Mouse (Mus musculus) frontal cortex, postnatal 25 days (tissue): ENCODE measurements at regions not wholly inside any gene's neighbourhood (a gene's known extent, or its start where the extent isn't known, plus 50 kb on each side); places are given as distances from the start of the nearest gene placed in this dataset.

Source experiments
- DNase-seq, 2 experiments: peaks; one replicate each; pipeline ENCODE4 v3.0.0; 2022; ENCODE audit warnings: low spot score in 2 of 2

- DNase-seq = no peak
Measured at GRCm38 (mm10) chr4:81970472-81970871, 527.9 kb upstream of the Mpdz start.

- DNase-seq = no peak
Measured at GRCm38 (mm10) chr4:81969621-81970115, 527.1 kb upstream of the Mpdz start.

GRCm38 (mm10) chr4:81966054-81966623 lies 523.5 kb upstream of the Mpdz start:
- DNase-seq = no peak

- DNase-seq = no peak
Measured at GRCm38 (mm10) chr4:81963112-81963511, 520.5 kb upstream of the Mpdz start.

- no peak for DNase-seq
Measured at GRCm38 (mm10) chr4:81962586-81962985, 520.0 kb upstream of the Mpdz start.

GRCm38 (mm10) chr4:81960552-81961534 lies 518.2 kb upstream of the Mpdz start:
- DNase-seq = no peak

GRCm38 (mm10) chr4:81956926-81957694 lies 514.5 kb upstream of the Mpdz start:
- no peak for DNase-seq

GRCm38 (mm10) chr4:81953023-81953422 lies 510.4 kb upstream of the Mpdz start:
- DNase-seq = no peak

GRCm38 (mm10) chr4:81937384-81937783 lies 494.8 kb upstream of the Mpdz start:
- DNase-seq = no peak

GRCm38 (mm10) chr4:81930956-81931355 lies 488.3 kb upstream of the Mpdz start:
- DNase-seq = no peak

- no peak for DNase-seq
Measured at GRCm38 (mm10) chr4:81928581-81929244, 486.1 kb upstream of the Mpdz start.

GRCm38 (mm10) chr4:81927176-81927714 lies 484.6 kb upstream of the Mpdz start:
- DNase-seq = no peak

- no peak for DNase-seq
Measured at GRCm38 (mm10) chr4:81926662-81927141, 484.1 kb upstream of the Mpdz start.

GRCm38 (mm10) chr4:81925611-81926010 lies 483.0 kb upstream of the Mpdz start:
- no peak for DNase-seq

- no peak for DNase-seq
Measured at GRCm38 (mm10) chr4:81924120-81924519, 481.5 kb upstream of the Mpdz start.

GRCm38 (mm10) chr4:81922876-81923275 lies 480.3 kb upstream of the Mpdz start:
- no peak for DNase-seq

- no peak for DNase-seq
Measured at GRCm38 (mm10) chr4:81914971-81915370, 472.4 kb upstream of the Mpdz start.

- DNase-seq = no peak
Measured at GRCm38 (mm10) chr4:81913296-81913695, 470.7 kb upstream of the Mpdz start.

GRCm38 (mm10) chr4:81912653-81913052 lies 470.0 kb upstream of the Mpdz start:
- no peak for DNase-seq

- DNase-seq = no peak
Measured at GRCm38 (mm10) chr4:81899961-81900540, 457.4 kb upstream of the Mpdz start.

- DNase-seq = no peak
Measured at GRCm38 (mm10) chr4:81898661-81899060, 456.0 kb upstream of the Mpdz start.
